Comparison of ENCODE assay signal across 20 mouse cellular contexts in genomic region chr6:141576646-141577200, GRCm38 (mm10). TPM values are rescaled to one million over a fixed set of nuclear protein-coding genes. Genes with fewer than 3 reads are reported as not detected.
DNase-seq lines count a peak whose midpoint lies in the region; TF ChIP-seq lines count a peak whose summit lies in the region.
"Had no signal": no experiment of that assay in that cellular context is flagged by ENCODE, and none has a peak within 500 bp of the region (broad histone marks: within the 10 kb centered on the region; RNA-seq: fewer than 3 reads in every experiment).

No protein-coding gene starts in this region.

- no peak for TF ChIP-seq EP300 in heart, adult 2 months (IDR thresholded peaks at IDR 0.05; ENCODE audit: insufficient read depth, low read depth, low read length)

- H3K4me3 ChIP-seq in heart, adult 2 months: no peak overlapping the region
- H3K4me3 ChIP-seq in lung, adult 2 months (replicated peaks; ENCODE audit: extremely low read depth, low read depth, low read length): no peak overlapping the region
- H3K4me3 ChIP-seq: erythroblast, embryonic 14.5 days; limb, embryonic 15.5 days; myocyte; stomach, embryonic 15.5 days had no signal

- peak; percentile 71 for TF ChIP-seq CTCF in heart, adult 2 months (IDR thresholded peaks at IDR 0.05)
- peak; percentile 42; the same call in 1 of the 2 replicates for TF ChIP-seq CTCF in lung, adult 2 months (IDR thresholded peaks at IDR 0.05; ENCODE audit: insufficient read depth, low read length)
- peak; percentile 26; the same call in 1 of the 2 replicates for TF ChIP-seq CTCF in brain, embryonic 14.5 days (IDR thresholded peaks at IDR 0.05; ENCODE audit: borderline replicate concordance, extremely low read depth, insufficient read depth, insufficient read length)

- H3K79me2 ChIP-seq in heart, adult 2 months (replicated peaks; ENCODE audit: control insufficient read depth, insufficient read depth, low read length): no peaks in the 10 kb centered on the region

- H3K27ac ChIP-seq in heart, adult 2 months: no peak overlapping the region
- H3K27ac ChIP-seq: limb, embryonic 15.5 days; macrophage; stomach, embryonic 15.5 days had no signal

- WGBS in heart, adult 2 months: 23% methylated on average over 3 of the region's 3 CpGs
- 30% methylated on average over 3 of the region's 3 CpGs for WGBS in lung, adult 2 months

- H3K4me1 ChIP-seq in heart, adult 2 months (ENCODE audit: control insufficient read depth, insufficient read depth, low read length): no peaks in the 10 kb centered on the region; the same call in 1 of the 2 replicates
- H3K4me1 ChIP-seq in lung, adult 2 months (ENCODE audit: control insufficient read depth, insufficient read depth, low read length): no peaks in the 10 kb centered on the region; the same call in 1 of the 2 replicates
- H3K4me1 ChIP-seq: limb, embryonic 15.5 days; stomach, embryonic 15.5 days had no signal

- no peaks in the 10 kb centered on the region for H3K36me3 ChIP-seq in heart, adult 2 months (ENCODE audit: control insufficient read depth, insufficient read depth, low read length)
- H3K36me3 ChIP-seq: limb, embryonic 15.5 days; stomach, embryonic 15.5 days had no signal

- no peak for TF ChIP-seq POLR2A in heart, adult 2 months (IDR thresholded peaks at IDR 0.05; ENCODE audit: insufficient read depth, low read depth, low read length)
- TF ChIP-seq POLR2A in lung, adult 2 months (IDR thresholded peaks at IDR 0.05; ENCODE audit: borderline replicate concordance, extremely low read depth, low read depth, low read length): no peak
- no peak for TF ChIP-seq POLR2A in brain, embryonic 14.5 days (IDR thresholded peaks at IDR 0.05; ENCODE audit: borderline replicate concordance, extremely low read depth, insufficient read depth, insufficient read length, poor library complexity, severe bottlenecking)

- H3K27me3 ChIP-seq in heart, adult 2 months (ENCODE audit: control insufficient read depth, insufficient read depth, low read length): no peaks in the 10 kb centered on the region
- H3K27me3 ChIP-seq: limb, embryonic 15.5 days; stomach, embryonic 15.5 days had no signal

- intact Hi-C loops in heart, adult 2 months (cut with DNase I): loop anchor here (5.0 to 10.0 kb wide), 5 partner anchors 89 to 864 kb away; no protein-coding TSS in a partner anchor
- intact Hi-C loops in left cerebral cortex, postnatal 14 days (cut with DNase I): loop anchor here (5.0 kb wide), 2 partner anchors 89 to 864 kb away; no protein-coding TSS in a partner anchor

- no peak overlapping the region for H3K9ac ChIP-seq in heart, adult 2 months (ENCODE audit: low read depth, low read length)
- H3K9ac ChIP-seq: limb, embryonic 15.5 days; stomach, embryonic 15.5 days had no signal

- no peak for DNase-seq in heart, adult 2 months
- no peak for DNase-seq in heart, adult 9 months (ENCODE audit: low spot score in 2 of 2)
- DNase-seq in lung, adult 2 months: no peak
- DNase-seq in lung, postnatal 10 days: no peak
- DNase-seq in brain, embryonic 14.5 days (ENCODE audit: low read depth): peak; percentile 45
- DNase-seq in retina, embryonic 14.5 days (ENCODE audit: low spot score): peak; percentile 61
- no peak for DNase-seq in left cerebral cortex, postnatal 14 days (ENCODE audit: low spot score in 2 of 2)
- DNase-seq in frontal cortex, postnatal 14 days (ENCODE audit: low spot score in 2 of 2): no peak
- DNase-seq: adrenal gland, postnatal 10 days; gastrocnemius, postnatal 25 days; kidney, postnatal 10 days had no signal

RNA-seq across cellular contexts. Expression of gene Slco1c1, which starts 52.6 kb away (rescaled TPM):
- total RNA-seq in heart, adult 2 months (2021): under 1 TPM; 0.23 TPM
- polyA plus RNA-seq in heart, adult 2 months (2012; rRNA removed): 0.14 and 0.35 TPM in 2 replicates
- 0.13 TPM in 1 of 2 replicates, not detected in the other for polyA plus RNA-seq in lung, adult 2 months (2012; rRNA removed)
- polyA plus RNA-seq in brain, embryonic 14.5 days (2012; rRNA removed): 9.2 and 11.8 TPM in 2 replicates
- total RNA-seq in left cerebral cortex, postnatal 14 days (2021): 10 to 100 TPM; 88.7 to 96.8 TPM
- polyA plus RNA-seq: CD4-positive, CD25-positive, alpha-beta regulatory T cell, adult 4 months; erythroblast, embryonic 14.5 days; macrophage; myocyte had no signal

RNA-seq across cellular contexts. Expression of gene Slco1b2, which starts 52.6 kb away (rescaled TPM):
- not detected for total RNA-seq in heart, adult 2 months (2021)
- polyA plus RNA-seq in heart, adult 2 months (2012; rRNA removed): 0.06 TPM in 1 of 2 replicates, not detected in the other
- 0.13 TPM in 1 of 2 replicates, not detected in the other for polyA plus RNA-seq in lung, adult 2 months (2012; rRNA removed)
- polyA plus RNA-seq in brain, embryonic 14.5 days (2012; rRNA removed): 0.01 and 0.04 TPM in 2 replicates
- total RNA-seq in left cerebral cortex, postnatal 14 days (2021): not detected
- total RNA-seq: gastrocnemius, postnatal 25 days had no signal
- polyA plus RNA-seq: CD4-positive, CD25-positive, alpha-beta regulatory T cell, adult 4 months; erythroblast, embryonic 14.5 days; heart, embryonic 14.5 days; hindbrain, embryonic 16.5 days; limb, embryonic 15.5 days; macrophage; myocyte; small intestine, adult 2 months had no signal

Comparison
In these comparisons a context has a peak if more than half of its experiments do, and no peak if none do; other contexts are left out.
1. DNase-seq: peak in brain, embryonic 14.5 days (single experiment) and retina, embryonic 14.5 days (single experiment); none in heart, adult 2 months (0 of 2), heart, adult 9 months (0 of 2), lung, adult 2 months (single experiment), lung, postnatal 10 days (single experiment), left cerebral cortex, postnatal 14 days (0 of 2) and frontal cortex, postnatal 14 days (0 of 2).
2. Peak in every context shown above with its lines, with median percentiles within 50 percentile points of each other: CTCF ChIP-seq.